Comparison of ENCODE assay signal across 7 mouse cellular contexts in genomic region chr12:34906704-34907505, GRCm38 (mm10). TPM values are rescaled to one million over a fixed set of nuclear protein-coding genes. Genes with fewer than 3 reads are reported as not detected.
A peak's percentile ranks its signal among the peaks of the same experiment; 100 is the strongest.
DNase-seq lines count a peak whose midpoint lies in the region; ATAC-seq and TF ChIP-seq lines count a peak whose summit lies in the region.

No protein-coding gene starts in this region.

- H3K9me3 ChIP-seq in E14TG2a.4 (ENCODE audit: low read length): no peaks in the 10 kb centered on the region
- no peaks in the 10 kb centered on the region for H3K9me3 ChIP-seq in embryonic facial prominence, embryonic 15.5 days (replicated peaks)
- H3K9me3 ChIP-seq in hindbrain, embryonic 11.5 days (ENCODE audit: control insufficient read depth, low read length): no peaks in the 10 kb centered on the region
- no peaks in the 10 kb centered on the region for H3K9me3 ChIP-seq in limb, embryonic 10.5 days (replicated peaks)
- no peaks in the 10 kb centered on the region for H3K9me3 ChIP-seq in midbrain, postnatal 0 days (ENCODE audit: low read length)

- no peaks in the 10 kb centered on the region for H3K36me3 ChIP-seq in E14TG2a.4 (ENCODE audit: insufficient read depth, low read length)
- H3K36me3 ChIP-seq in embryonic facial prominence, embryonic 15.5 days: no peaks in the 10 kb centered on the region
- no peaks in the 10 kb centered on the region for H3K36me3 ChIP-seq in hindbrain, embryonic 11.5 days (ENCODE audit: control insufficient read depth, insufficient read depth, low read length)
- H3K36me3 ChIP-seq in limb, embryonic 10.5 days: no peaks in the 10 kb centered on the region
- H3K36me3 ChIP-seq in midbrain, postnatal 0 days (ENCODE audit: insufficient read depth, low read length): no peaks in the 10 kb centered on the region
- no peaks in the 10 kb centered on the region for H3K36me3 ChIP-seq in thymus, adult 2 months (ENCODE audit: control insufficient read depth, insufficient read depth, low read length)

- TF ChIP-seq CTCF in E14TG2a.4 (conservative IDR thresholded peaks at IDR 0.05; ENCODE audit: low read length): no peak
- no peak for TF ChIP-seq CTCF in midbrain, postnatal 0 days (IDR thresholded peaks at IDR 0.05)
- 0 out of 2 replicates have a peak, but pooled peaks have one; percentile 24 for TF ChIP-seq CTCF in thymus, adult 2 months (IDR thresholded peaks at IDR 0.05; ENCODE audit: borderline replicate concordance, control insufficient read depth, extremely low read depth, insufficient read depth, low read length, poor library complexity)

- under 1% methylated on average over 70 of the region's 107 CpGs for WGBS in embryonic facial prominence, embryonic 15.5 days
- under 1% methylated on average over 21 of the region's 107 CpGs for WGBS in hindbrain, embryonic 11.5 days
- under 1% methylated on average over 71 of the region's 107 CpGs for WGBS in limb, embryonic 10.5 days
- 1% methylated on average over 60 of the region's 107 CpGs for WGBS in midbrain, postnatal 0 days
- WGBS in thymus, adult 2 months: 4% methylated on average over 96 of the region's 107 CpGs

- peak; percentile 57 for DNase-seq in ZHBTc4 (ENCODE audit: low read depth, low spot score)
- DNase-seq in hindbrain, embryonic 11.5 days (ENCODE audit: low spot score): peak; percentile 55
- DNase-seq in limb, embryonic 10.5 days (ENCODE audit: low spot score): peak; percentile 65
- DNase-seq in midbrain, postnatal 0 days (ENCODE audit: low spot score): peak; percentile 50
- DNase-seq in thymus, adult 2 months: peak; percentile 24

- H3K27ac ChIP-seq in embryonic facial prominence, embryonic 15.5 days (replicated peaks): no peak overlapping the region
- no peak overlapping the region for H3K27ac ChIP-seq in hindbrain, embryonic 11.5 days (ENCODE audit: low read depth, low read length)
- peak overlapping the region; percentile 81 for H3K27ac ChIP-seq in limb, embryonic 10.5 days
- peak overlapping the region; percentile 76 for H3K27ac ChIP-seq in midbrain, postnatal 0 days (ENCODE audit: low read depth, low read length)
- no peak overlapping the region for H3K27ac ChIP-seq in thymus, adult 2 months (ENCODE audit: control insufficient read depth, insufficient read depth, low read length)

- peak; percentile 86 for ATAC-seq in embryonic facial prominence, embryonic 15.5 days (ENCODE audit: insufficient number of reproducible peaks, low FRiP score, low TSS enrichment, low read depth)
- ATAC-seq in hindbrain, embryonic 11.5 days (ENCODE audit: low FRiP score): peak; percentile 91
- ATAC-seq in midbrain, postnatal 0 days (ENCODE audit: low FRiP score): peak; percentile 89

- peaks cover 18% of the 10 kb centered on the region for H3K27me3 ChIP-seq in E14TG2a.4 (ENCODE audit: insufficient read depth, low read length)
- peaks cover 7% of the 10 kb centered on the region; the same call in 1 of the 2 replicates for H3K27me3 ChIP-seq in embryonic facial prominence, embryonic 15.5 days
- peaks cover 10% of the 10 kb centered on the region for H3K27me3 ChIP-seq in hindbrain, embryonic 11.5 days (ENCODE audit: control insufficient read depth, insufficient read depth, low read length)
- peaks cover 43% of the 10 kb centered on the region for H3K27me3 ChIP-seq in limb, embryonic 10.5 days (ENCODE audit: low read depth, poor library complexity, severe bottlenecking)
- no peaks in the 10 kb centered on the region for H3K27me3 ChIP-seq in midbrain, postnatal 0 days (ENCODE audit: insufficient read depth, low read length)
- H3K27me3 ChIP-seq in thymus, adult 2 months (ENCODE audit: control insufficient read depth, insufficient read depth, low read length): peaks cover 2% of the 10 kb centered on the region; the same call in 1 of the 2 replicates

- no peak for TF ChIP-seq POLR2A in thymus, adult 2 months (IDR thresholded peaks at IDR 0.05; ENCODE audit: control insufficient read depth, extremely low read depth, insufficient read depth, low read length, poor library complexity)

- H3K4me1 ChIP-seq in E14TG2a.4 (replicated peaks; ENCODE audit: low read depth, low read length): peaks cover 6% of the 10 kb centered on the region
- H3K4me1 ChIP-seq in embryonic facial prominence, embryonic 15.5 days: 0 out of 2 replicates have a peak, but pooled peaks cover 7% of the 10 kb centered on the region
- no peaks in the 10 kb centered on the region for H3K4me1 ChIP-seq in hindbrain, embryonic 11.5 days (replicated peaks; ENCODE audit: control insufficient read depth, insufficient read depth, low read length)
- peaks cover 14% of the 10 kb centered on the region for H3K4me1 ChIP-seq in limb, embryonic 10.5 days
- no peaks in the 10 kb centered on the region for H3K4me1 ChIP-seq in midbrain, postnatal 0 days (ENCODE audit: insufficient read depth, low read length)
- peaks cover 4% of the 10 kb centered on the region for H3K4me1 ChIP-seq in thymus, adult 2 months (replicated peaks; ENCODE audit: control insufficient read depth, insufficient read depth, low read length)

- H3K9ac ChIP-seq in embryonic facial prominence, embryonic 15.5 days: peak overlapping the region; percentile 39
- peak overlapping the region; percentile 61 for H3K9ac ChIP-seq in hindbrain, embryonic 11.5 days (ENCODE audit: low read depth, low read length)
- peak overlapping the region; percentile 78 for H3K9ac ChIP-seq in midbrain, postnatal 0 days (replicated peaks; ENCODE audit: low read length, poor library complexity, severe bottlenecking)

- peak overlapping the region; percentile 93 for H3K4me2 ChIP-seq in embryonic facial prominence, embryonic 15.5 days (replicated peaks)
- H3K4me2 ChIP-seq in hindbrain, embryonic 11.5 days (replicated peaks; ENCODE audit: low read depth, low read length): peak overlapping the region; percentile 96
- H3K4me2 ChIP-seq in midbrain, postnatal 0 days (ENCODE audit: low read depth, low read length, poor library complexity, severe bottlenecking): peak overlapping the region; percentile 79

- H3K4me3 ChIP-seq in E14TG2a.4 (replicated peaks; ENCODE audit: low read length): peak overlapping the region; percentile 89
- H3K4me3 ChIP-seq in embryonic facial prominence, embryonic 15.5 days (replicated peaks): peak overlapping the region; percentile 68
- peak overlapping the region; percentile 65 for H3K4me3 ChIP-seq in hindbrain, embryonic 11.5 days (ENCODE audit: low read depth, low read length)
- peak overlapping the region; percentile 85 for H3K4me3 ChIP-seq in limb, embryonic 10.5 days
- H3K4me3 ChIP-seq in midbrain, postnatal 0 days (ENCODE audit: low read depth, low read length): peak overlapping the region; percentile 79
- peak overlapping the region; percentile 45 for H3K4me3 ChIP-seq in thymus, adult 2 months (ENCODE audit: control insufficient read depth, insufficient read depth, low read length)

RNA-seq across cellular contexts. Expression of gene Hdac9, which starts 10.0 kb away (rescaled TPM):
- 7.4 and 8.1 TPM in 2 replicates for polyA plus RNA-seq in embryonic facial prominence, embryonic 15.5 days (2015; fragmentation: Nextera tagmentation; extraction: Ambion mirVana)
- polyA plus RNA-seq in hindbrain, embryonic 11.5 days (2014; fragmentation: Nextera tagmentation; extraction: Ambion mirVana): 12.1 and 12.7 TPM in 2 replicates
- polyA plus RNA-seq in limb, embryonic 10.5 days (2016; fragmentation: Nextera tagmentation; extraction: Ambion mirVana): 3.4 and 4.2 TPM in 2 replicates
- total RNA-seq in midbrain, postnatal 0 days (2014; rRNA removed): 15.6 and 18.1 TPM in 2 replicates
- polyA plus RNA-seq in midbrain, postnatal 0 days (2015; fragmentation: Nextera tagmentation; extraction: Ambion mirVana): 8.6 and 9.9 TPM in 2 replicates
- 1.9 and 2.3 TPM in 2 replicates for polyA plus RNA-seq in thymus, adult 2 months (2012; rRNA removed)

Comparison
In these comparisons a context has a peak if more than half of its experiments do, and no peak if none do; other contexts are left out.
1. H3K27ac ChIP-seq: peak in limb, embryonic 10.5 days (single experiment) and midbrain, postnatal 0 days (single experiment); none in embryonic facial prominence, embryonic 15.5 days (single experiment), hindbrain, embryonic 11.5 days (single experiment) and thymus, adult 2 months (single experiment).
2. Peak in every context shown above with its lines, with median percentiles within 50 percentile points of each other: H3K4me3 ChIP-seq, DNase-seq, ATAC-seq, H3K4me2 ChIP-seq and H3K9ac ChIP-seq.